Mouse (Mus musculus): ENCODE measurements around the gene Etnk1.

DNA sequence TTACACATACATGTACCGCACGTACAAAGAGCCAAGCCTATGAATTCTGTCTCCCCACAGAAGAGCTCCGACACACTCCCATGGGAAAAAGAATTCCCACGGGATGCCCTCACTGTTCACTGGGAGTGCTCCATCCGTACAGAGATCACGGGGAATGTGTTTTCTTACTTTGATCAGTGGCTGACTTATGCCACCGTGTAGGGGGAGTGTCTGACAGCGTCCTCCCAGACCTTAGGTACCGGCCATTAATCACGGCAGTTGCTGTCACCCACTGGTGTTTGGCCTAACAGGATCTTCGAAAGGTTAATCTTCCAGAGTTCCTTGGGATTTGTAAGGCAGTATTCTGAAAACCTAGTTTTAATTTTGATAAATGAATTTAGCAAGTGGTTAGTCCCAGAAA is 57.0 kb downstream of the Etnk1 start:
- no peak for TF ChIP-seq CTCF (IDR thresholded peaks at IDR 0.05)
- TF ChIP-seq POLR2A (IDR thresholded peaks at IDR 0.05; ENCODE audit: insufficient read depth, low read depth, low read length): no peak
